Mouse (Mus musculus) activated CD4-positive, CD25-positive, alpha-beta regulatory T cell, adult 4 months (primary cell): ENCODE results near the gene Gm36210. TPM values are rescaled to one million over a fixed set of nuclear protein-coding genes. Genes with fewer than 3 reads are reported as not detected.

Experiments
- ATAC-seq: one replicate; pipeline ENCODE4 v1.8.0; 2017
- polyA plus RNA-seq, 2 experiments: library from polyadenylated mRNA; unstranded; fragments of 100-300 nt; shearing (Covaris generic); gene quantifications; one replicate each; pipeline ENCODE4 v1.2.1; 2017

Gm36210 gene
- not detected for polyA plus RNA-seq

DNA sequence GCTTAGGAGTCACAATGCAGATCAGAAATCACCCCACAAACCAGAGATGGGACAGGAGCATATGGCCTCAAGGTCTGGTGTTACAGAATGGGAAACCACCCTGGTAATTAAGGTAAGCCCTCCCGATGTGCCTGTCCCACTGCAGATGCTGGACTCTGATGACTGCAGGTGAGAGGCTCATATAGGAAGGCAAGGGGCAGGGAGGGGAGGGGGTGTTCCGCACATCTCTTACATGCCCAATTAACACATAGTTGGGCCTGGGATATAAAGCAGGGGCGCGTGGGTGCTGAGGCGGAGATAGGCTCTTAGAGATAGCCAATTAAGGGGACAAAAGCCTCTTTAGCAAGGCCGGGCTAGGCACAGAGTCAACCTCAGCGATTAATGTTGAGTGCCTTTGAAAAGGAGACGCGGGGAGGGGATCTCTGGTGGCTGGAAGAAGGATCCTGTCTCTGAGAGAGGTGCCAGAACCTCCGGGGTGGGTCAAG is at the start of gene Gm36210:
Gene Gm36210, minus strand, starts transcription at position 51 of the 485 bp plus-strand sequence.
- ATAC-seq: no peak

DNA sequence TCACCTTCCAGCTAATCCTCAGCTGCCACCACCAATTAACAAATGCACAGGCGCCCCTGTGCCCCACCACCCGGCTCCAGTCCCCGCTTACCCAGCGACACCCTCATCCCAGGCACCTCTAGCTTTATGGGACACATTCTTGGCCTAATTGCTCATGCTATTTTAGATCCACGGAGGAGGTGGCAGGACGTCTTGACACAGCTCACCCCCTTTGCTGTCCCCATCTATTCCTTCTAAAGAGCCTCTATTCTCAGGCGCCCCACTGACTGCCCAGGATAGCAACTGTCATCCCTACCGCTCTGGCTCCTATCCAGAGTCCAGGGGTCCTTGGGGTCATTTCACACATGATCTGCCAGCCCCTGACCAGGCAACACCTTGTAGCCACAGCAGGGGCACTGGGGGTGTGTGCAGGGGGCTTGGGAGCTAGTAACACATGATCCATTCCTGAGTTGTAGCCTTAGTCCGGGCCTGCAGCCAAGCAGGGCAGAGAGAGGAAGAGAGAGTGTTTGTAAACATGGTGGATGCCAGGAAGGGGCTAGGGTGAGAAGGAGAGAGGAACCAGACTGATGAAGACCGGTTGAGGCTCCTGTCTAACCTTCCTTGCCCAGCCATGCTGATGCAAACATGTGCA is 47.6 kb upstream of the Gm36210 start:
- no peak for ATAC-seq

GRCm38 (mm10) chr7:4950561-4951342 is 44.4 kb upstream of the Gm36210 start:
- ATAC-seq: no peak

GRCm38 (mm10) chr7:4948386-4948785 is 42.1 kb upstream of the Gm36210 start:
- peak; percentile 72 for ATAC-seq

DNA sequence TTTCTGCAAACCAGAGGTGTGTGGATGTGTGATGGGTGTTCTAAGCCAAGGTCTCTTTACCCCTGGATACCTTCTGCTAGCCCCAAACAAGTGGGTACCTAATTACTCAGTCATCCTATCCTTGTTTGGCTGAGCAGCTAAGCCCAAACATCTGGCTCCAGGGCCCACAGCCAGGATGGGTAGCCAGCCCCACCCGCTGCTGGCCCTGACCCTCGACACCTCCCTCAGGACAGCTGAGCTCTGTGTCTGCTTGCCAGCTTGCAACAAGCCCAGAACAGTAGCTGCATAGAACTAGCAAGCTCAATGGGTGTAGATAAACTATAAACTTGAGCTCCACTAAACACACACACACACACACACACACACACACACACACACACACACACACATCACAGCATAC is 41.5 kb upstream of the Gm36210 start:
- ATAC-seq: no peak

DNA sequence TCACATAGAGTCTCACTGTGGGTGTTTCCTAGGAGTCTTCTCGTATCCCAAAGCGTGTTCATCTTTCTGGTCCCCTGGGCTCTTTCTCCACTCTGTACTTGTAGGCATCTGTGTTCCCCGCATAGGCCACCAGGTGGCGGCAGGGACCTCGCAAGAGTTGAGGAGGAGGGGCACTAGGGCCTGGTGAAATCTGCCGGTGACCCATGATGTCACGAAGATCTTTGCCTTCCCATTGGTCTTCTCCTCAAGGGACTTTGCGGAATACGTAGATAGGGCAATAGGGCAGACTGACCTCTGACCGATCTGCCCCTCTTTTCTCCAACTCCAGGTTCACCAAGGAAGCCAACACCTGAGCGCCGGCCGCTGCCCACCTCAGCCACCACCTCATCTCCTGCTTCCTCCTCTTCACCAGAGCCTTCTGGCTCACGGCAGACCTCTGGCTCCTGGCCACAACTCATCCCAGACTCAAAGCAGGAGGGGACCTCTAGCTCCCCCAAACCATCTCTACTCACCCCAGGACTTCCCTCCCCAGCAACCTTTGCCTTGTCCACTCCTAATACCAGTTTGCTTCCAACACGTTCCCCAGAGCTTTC is 37.0 kb upstream of the Gm36210 start:
- ATAC-seq: peak; percentile 90

- ATAC-seq: no peak
Measured at GRCm38 (mm10) chr7:4942673-4943072, 36.4 kb upstream of the Gm36210 start.

- ATAC-seq: peak; percentile 45
Measured at GRCm38 (mm10) chr7:4940068-4940479, 33.8 kb upstream of the Gm36210 start.

DNA sequence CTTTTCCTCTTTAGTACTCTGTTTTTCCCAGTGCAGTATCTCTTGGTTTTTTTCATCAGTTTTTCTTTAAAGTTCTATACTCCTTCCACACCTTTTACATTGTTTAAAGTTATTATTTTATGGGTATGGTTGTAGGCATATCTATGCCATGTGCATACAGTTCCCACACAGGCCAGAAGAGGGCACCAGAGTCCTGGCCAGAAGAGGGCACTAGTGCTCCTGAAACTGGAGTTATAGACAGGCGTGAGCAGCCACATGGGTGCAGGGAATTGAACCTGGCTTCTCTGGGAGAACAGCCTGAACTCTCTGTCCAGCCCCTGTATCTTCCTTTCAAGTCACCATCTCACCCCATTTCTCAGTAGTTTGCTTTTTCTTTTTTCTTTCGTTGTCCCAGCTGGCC is 32.1 kb upstream of the Gm36210 start:
- peak; percentile 38 for ATAC-seq

DNA sequence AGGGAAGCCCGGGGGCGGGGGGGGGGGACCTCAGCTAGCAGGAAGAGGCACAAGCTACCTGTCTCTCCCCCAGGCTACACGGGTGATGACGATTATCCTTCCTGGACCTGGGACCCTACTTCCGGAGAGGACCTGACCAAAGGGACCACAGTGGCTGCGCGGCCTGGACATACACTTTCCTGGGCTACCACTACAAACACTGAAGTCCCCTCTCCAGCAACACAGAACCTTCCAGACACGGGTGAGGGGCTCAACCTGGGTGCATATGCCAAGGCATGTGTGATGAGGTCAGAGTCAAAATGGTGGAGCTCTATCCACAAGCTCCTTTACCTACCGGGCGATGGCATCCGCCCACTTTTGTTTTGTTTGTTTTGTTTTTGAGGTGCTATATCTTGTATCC is 31.1 kb upstream of the Gm36210 start:
- no peak for ATAC-seq

- no peak for ATAC-seq
Measured at GRCm38 (mm10) chr7:4936832-4937231, 30.5 kb upstream of the Gm36210 start.

DNA sequence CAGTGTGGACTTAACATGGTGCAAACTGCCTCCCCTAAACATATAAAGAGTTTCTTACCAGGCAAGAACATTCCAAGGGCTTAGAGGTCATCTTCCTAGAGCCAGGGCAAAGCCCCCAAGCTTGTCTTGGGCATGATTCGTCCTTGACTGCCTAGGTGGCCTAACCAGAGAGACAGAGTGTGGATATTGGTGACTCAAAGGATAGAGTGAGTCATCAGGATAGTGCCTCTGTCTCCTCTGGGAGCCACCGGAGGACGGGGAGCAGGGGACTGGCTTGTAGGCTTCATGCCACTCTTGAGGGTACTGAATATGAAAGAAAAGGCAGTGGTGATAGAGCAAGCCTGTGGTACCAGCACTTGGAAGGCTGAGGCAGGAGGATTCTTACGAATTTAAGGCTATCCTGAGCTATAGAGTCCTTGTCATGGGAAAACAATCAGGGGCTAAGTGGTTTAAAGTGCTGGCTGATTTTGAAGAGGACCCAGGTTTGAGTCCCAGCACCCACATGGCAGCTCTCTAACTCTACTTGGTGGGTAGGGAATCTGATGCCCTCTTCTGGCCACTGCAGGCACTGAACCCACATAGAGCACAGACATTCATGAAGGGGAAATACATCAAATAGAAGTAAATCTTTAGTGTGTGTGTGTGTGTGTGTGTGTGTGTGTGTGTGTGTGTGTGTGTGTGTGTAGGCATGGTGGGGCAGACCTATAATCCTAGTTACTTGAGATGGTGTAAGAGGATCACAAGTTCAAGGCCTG is 28.0 kb upstream of the Gm36210 start:
- ATAC-seq: no peak

GRCm38 (mm10) chr7:4933103-4933502 is 26.8 kb upstream of the Gm36210 start:
- no peak for ATAC-seq

DNA sequence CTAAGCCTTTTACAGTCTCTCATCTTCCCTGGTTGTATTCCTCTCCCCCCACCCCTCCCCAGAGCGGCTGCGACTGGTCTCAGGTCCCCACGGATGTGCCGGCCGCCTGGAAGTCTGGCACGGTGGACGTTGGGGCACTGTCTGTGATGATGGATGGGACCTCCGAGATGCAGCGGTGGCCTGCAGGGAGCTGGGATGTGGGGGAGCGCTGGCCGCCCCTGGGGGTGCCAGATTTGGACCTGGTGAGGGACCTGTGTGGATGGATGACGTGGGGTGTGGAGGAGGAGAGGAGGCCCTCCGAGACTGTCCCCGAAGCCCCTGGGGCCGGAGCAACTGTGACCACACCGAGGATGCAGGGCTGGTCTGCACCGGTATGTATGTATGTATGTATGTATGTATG is 22.0 kb upstream of the Gm36210 start:
- no peak for ATAC-seq

GRCm38 (mm10) chr7:4927711-4928110 is 21.4 kb upstream of the Gm36210 start:
- ATAC-seq: no peak

GRCm38 (mm10) chr7:4926849-4927248 is 20.5 kb upstream of the Gm36210 start:
- ATAC-seq: no peak

- ATAC-seq: no peak
Measured at GRCm38 (mm10) chr7:4925441-4926381, 19.4 kb upstream of the Gm36210 start, which contains the start of gene Ssc5d. Gene Ssc5d, plus strand, starts transcription at chr7:4925785.

GRCm38 (mm10) chr7:4924891-4925301 is 18.6 kb upstream of the Gm36210 start:
- no peak for ATAC-seq

- ATAC-seq: no peak
Measured at GRCm38 (mm10) chr7:4924483-4924882, 18.2 kb upstream of the Gm36210 start.

- ATAC-seq: no peak
Measured at GRCm38 (mm10) chr7:4923586-4924364, 17.5 kb upstream of the Gm36210 start.
